Mouse (Mus musculus) limb, embryonic 15.5 days (tissue): ENCODE measurements at regions not wholly inside any gene's neighbourhood (a gene's known extent, or its start where the extent isn't known, plus 50 kb on each side); places are given as distances from the start of the nearest gene placed in this dataset.

Experiments
- ATAC-seq: fragments of 200-750 bp; cut with Nextera tagmentation; 2 replicates; pipeline ENCODE4 v1.8.0; 2017; ENCODE audit warnings: low read depth, moderate TSS enrichment; ENCODE audit not compliant: insufficient number of reproducible peaks, low FRiP score, low TSS enrichment
- H3K27ac ChIP-seq: fragments of 300-500 bp; sonication (generic); 2 replicates; pipeline ENCODE4 v1.5.1; 2015; ENCODE audit warnings: moderate library complexity, mild to moderate bottlenecking, inconsistent platforms
- H3K27me3 ChIP-seq: fragments of 300-500 bp; sonication (generic); 2 replicates; pipeline ENCODE4 v1.6.1; 2015; ENCODE audit warnings: inconsistent platforms
- H3K36me3 ChIP-seq: fragments of 300-500 bp; sonication (generic); 2 replicates; pipeline ENCODE4 v1.6.1; 2015; ENCODE audit warnings: inconsistent platforms
- H3K4me1 ChIP-seq: fragments of 300-500 bp; sonication (generic); 2 replicates; pipeline ENCODE4 v1.6.1; 2015; ENCODE audit warnings: inconsistent platforms
- H3K4me2 ChIP-seq: fragments of 300-500 bp; sonication (generic); 2 replicates; pipeline ENCODE4 v1.6.1; 2015; ENCODE audit warnings: mild to moderate bottlenecking, inconsistent platforms
- H3K4me3 ChIP-seq: fragments of 300-500 bp; sonication (generic); 2 replicates; pipeline ENCODE4 v1.5.1; 2015; ENCODE audit warnings: mild to moderate bottlenecking, inconsistent platforms
- H3K9ac ChIP-seq: fragments of 300-500 bp; sonication (generic); 2 replicates; pipeline ENCODE4 v1.6.1; 2015; ENCODE audit warnings: inconsistent platforms
- H3K9me3 ChIP-seq: fragments of 300-500 bp; sonication (generic); 2 replicates; pipeline ENCODE4 v1.6.1; 2016; ENCODE audit warnings: inconsistent platforms
- WGBS: fragments of 180-500 bp; shearing (Covaris S2); methylation state at CpG from one replicate; pipeline ENCODE4 v1.1.7; 2015; 5-methylcytosine and 5-hydroxymethylcytosine counted together

GRCm38 (mm10) chr6:143665374-143665773 lies 498.4 kb downstream of the Etnk1 start:
- Histone ChIP-seq H3K27ac (peak overlapping the region; percentile 71), H3K4me3 (no peak overlapping the region), H3K9ac (no peak overlapping the region), H3K4me1 (no peaks in the 10 kb centered on the region), H3K4me2 (no peak overlapping the region), H3K9me3 (no peaks in the 10 kb centered on the region), H3K36me3 (no peaks in the 10 kb centered on the region), H3K27me3 (no peaks in the 10 kb centered on the region)
- no peak for ATAC-seq
- 80% methylated on average over 12 of the region's 12 CpGs for WGBS

- Histone ChIP-seq H3K4me1 (no peaks in the 10 kb centered on the region), H3K4me3 (no peak overlapping the region), H3K9me3 (no peaks in the 10 kb centered on the region), H3K27me3 (no peaks in the 10 kb centered on the region), H3K4me2 (no peak overlapping the region), H3K36me3 (no peaks in the 10 kb centered on the region), H3K27ac (no peak overlapping the region), H3K9ac (no peak overlapping the region)
- 82% methylated on average over 4 of the region's 4 CpGs for WGBS
- no peak for ATAC-seq
These were observed 501.5 kb downstream of the Etnk1 start for GRCm38 (mm10) chr6:143668551-143668950.

GRCm38 (mm10) chr6:143669446-143670130 lies 502.6 kb downstream of the Etnk1 start:
- no peak overlapping the region for H3K27ac ChIP-seq
- WGBS: 77% methylated on average over 3 of the region's 3 CpGs
- H3K27me3 ChIP-seq: no peaks in the 10 kb centered on the region
- H3K9ac ChIP-seq: no peak overlapping the region
- H3K9me3 ChIP-seq: no peaks in the 10 kb centered on the region
- H3K4me3 ChIP-seq: no peak overlapping the region
- H3K4me2 ChIP-seq: no peak overlapping the region
- no peaks in the 10 kb centered on the region for H3K36me3 ChIP-seq
- no peaks in the 10 kb centered on the region for H3K4me1 ChIP-seq
- no peak for ATAC-seq

GRCm38 (mm10) chr6:143690131-143690530 lies 523.1 kb downstream of the Etnk1 start:
- peaks cover 4% of the 10 kb centered on the region; the same call in 1 of the 2 replicates for H3K4me1 ChIP-seq
- WGBS: 85% methylated on average over 9 of the region's 9 CpGs
- no peak overlapping the region for H3K27ac ChIP-seq
- no peak overlapping the region for H3K4me2 ChIP-seq
- H3K4me3 ChIP-seq: no peak overlapping the region
- H3K27me3 ChIP-seq: no peaks in the 10 kb centered on the region
- no peaks in the 10 kb centered on the region for H3K9me3 ChIP-seq
- H3K9ac ChIP-seq: no peak overlapping the region
- ATAC-seq: no peak
- H3K36me3 ChIP-seq: no peaks in the 10 kb centered on the region

- Histone ChIP-seq H3K9ac (no peak overlapping the region), H3K27me3 (no peaks in the 10 kb centered on the region), H3K27ac (peak overlapping the region; percentile 12; the same call in 1 of the 2 replicates), H3K4me2 (no peak overlapping the region), H3K4me1 (peaks cover 4% of the 10 kb centered on the region; the same call in 1 of the 2 replicates), H3K36me3 (no peaks in the 10 kb centered on the region), H3K4me3 (no peak overlapping the region), H3K9me3 (no peaks in the 10 kb centered on the region)
- WGBS: 43% methylated on average over 6 of the region's 6 CpGs
- ATAC-seq: no peak
These were observed 523.8 kb downstream of the Etnk1 start for GRCm38 (mm10) chr6:143690866-143691265.

- Histone ChIP-seq H3K27me3 (no peaks in the 10 kb centered on the region), H3K36me3 (no peaks in the 10 kb centered on the region), H3K9ac (no peak overlapping the region), H3K4me2 (no peak overlapping the region), H3K9me3 (no peaks in the 10 kb centered on the region), H3K4me1 (0 out of 2 replicates have a peak, but pooled peaks cover 3% of the 10 kb centered on the region), H3K4me3 (no peak overlapping the region), H3K27ac (no peak overlapping the region)
- WGBS: 69% methylated on average over 6 of the region's 6 CpGs
- no peak for ATAC-seq
These were observed 531.0 kb downstream of the Etnk1 start for GRCm38 (mm10) chr6:143697997-143698396.

- 47% methylated on average over 8 of the region's 8 CpGs for WGBS
- Histone ChIP-seq H3K4me1 (peaks cover 10% of the 10 kb centered on the region), H3K36me3 (no peaks in the 10 kb centered on the region), H3K27me3 (no peaks in the 10 kb centered on the region), H3K27ac (peak overlapping the region; percentile 79), H3K9me3 (no peaks in the 10 kb centered on the region), H3K4me3 (no peak overlapping the region), H3K9ac (no peak overlapping the region), H3K4me2 (no peak overlapping the region)
- ATAC-seq: peak; percentile 67; the same call in 1 of the 2 replicates
These were observed 537.0 kb downstream of the Etnk1 start for GRCm38 (mm10) chr6:143703984-143704383.

GRCm38 (mm10) chr6:143706451-143706850 lies 539.4 kb downstream of the Etnk1 start:
- no peaks in the 10 kb centered on the region for H3K36me3 ChIP-seq
- 59% methylated on average over 10 of the region's 10 CpGs for WGBS
- ATAC-seq: no peak
- H3K9ac ChIP-seq: no peak overlapping the region
- H3K9me3 ChIP-seq: no peaks in the 10 kb centered on the region
- H3K27me3 ChIP-seq: no peaks in the 10 kb centered on the region
- H3K4me1 ChIP-seq: peaks cover 8% of the 10 kb centered on the region
- no peak overlapping the region for H3K4me2 ChIP-seq
- no peak overlapping the region for H3K4me3 ChIP-seq
- H3K27ac ChIP-seq: no peak overlapping the region

GRCm38 (mm10) chr6:143714461-143714860 lies 547.4 kb downstream of the Etnk1 start:
- Histone ChIP-seq H3K9ac (no peak overlapping the region), H3K36me3 (no peaks in the 10 kb centered on the region), H3K4me3 (no peak overlapping the region), H3K4me1 (no peaks in the 10 kb centered on the region), H3K27me3 (no peaks in the 10 kb centered on the region), H3K4me2 (no peak overlapping the region), H3K9me3 (no peaks in the 10 kb centered on the region), H3K27ac (no peak overlapping the region)
- WGBS: 68% methylated on average over 10 of the region's 10 CpGs
- ATAC-seq: no peak

- Histone ChIP-seq H3K4me3 (no peak overlapping the region), H3K36me3 (no peaks in the 10 kb centered on the region), H3K27me3 (no peaks in the 10 kb centered on the region), H3K4me1 (no peaks in the 10 kb centered on the region), H3K4me2 (no peak overlapping the region), H3K9ac (no peak overlapping the region), H3K27ac (no peak overlapping the region), H3K9me3 (no peaks in the 10 kb centered on the region)
- no peak for ATAC-seq
These were observed 583.1 kb downstream of the Etnk1 start for GRCm38 (mm10) chr6:143750074-143750473.

- Histone ChIP-seq H3K4me2 (0 out of 2 replicates have a peak overlapping the region, but pooled peaks have one; percentile 10), H3K9ac (no peak overlapping the region), H3K27me3 (no peaks in the 10 kb centered on the region), H3K4me1 (no peaks in the 10 kb centered on the region), H3K4me3 (0 out of 2 replicates have a peak overlapping the region, but pooled peaks have one; percentile 4), H3K36me3 (no peaks in the 10 kb centered on the region), H3K27ac (no peak overlapping the region), H3K9me3 (no peaks in the 10 kb centered on the region)
- WGBS: 66% methylated on average over 14 of the region's 14 CpGs
- no peak for ATAC-seq
These were observed 584.4 kb downstream of the Etnk1 start for GRCm38 (mm10) chr6:143751076-143752070.

GRCm38 (mm10) chr6:143757462-143757861 lies 590.4 kb downstream of the Etnk1 start:
- no peak overlapping the region for H3K4me2 ChIP-seq
- 77% methylated on average over 3 of the region's 3 CpGs for WGBS
- H3K4me3 ChIP-seq: no peak overlapping the region
- no peaks in the 10 kb centered on the region for H3K36me3 ChIP-seq
- H3K27me3 ChIP-seq: no peaks in the 10 kb centered on the region
- no peak overlapping the region for H3K27ac ChIP-seq
- no peak overlapping the region for H3K9ac ChIP-seq
- H3K4me1 ChIP-seq: no peaks in the 10 kb centered on the region
- ATAC-seq: no peak
- H3K9me3 ChIP-seq: no peaks in the 10 kb centered on the region
